14 mouse cellular contexts compared by ENCODE assay signal in genomic region chr12:80877215-80878092, GRCm38 (mm10).
DNase-seq lines count a peak whose midpoint lies in the region; ATAC-seq and TF ChIP-seq lines count a peak whose summit lies in the region.
"Had no signal": no experiment of that assay in that cellular context is flagged by ENCODE, and none has a peak within 500 bp of the region (broad histone marks: within the 10 kb centered on the region; RNA-seq: fewer than 3 reads in every experiment).

No protein-coding gene starts in this region.

- intact Hi-C loops in heart, postnatal 36 days (cut with DNase I) = no loop called here

- peaks cover 69% of the 10 kb centered on the region for H3K36me3 ChIP-seq in heart, embryonic 13.5 days
- H3K36me3 ChIP-seq in lung, postnatal 0 days (ENCODE audit: insufficient read depth, low read length) = peaks cover 34% of the 10 kb centered on the region
- peaks cover 39% of the 10 kb centered on the region for H3K36me3 ChIP-seq in forebrain, embryonic 14.5 days (ENCODE audit: control insufficient read depth, insufficient read depth, low read length)

- no peak overlapping the region for H3K4me2 ChIP-seq in heart, embryonic 13.5 days
- H3K4me2 ChIP-seq in lung, postnatal 0 days (replicated peaks; ENCODE audit: low read depth, low read length) = no peak overlapping the region
- no peak overlapping the region for H3K4me2 ChIP-seq in forebrain, embryonic 14.5 days (ENCODE audit: low read length)
- H3K4me2 ChIP-seq: limb, embryonic 13.5 days had no signal

- no peak for TF ChIP-seq POLR2A in cerebellum, adult 2 months (IDR thresholded peaks at IDR 0.05; ENCODE audit: borderline replicate concordance, insufficient read depth, low read length)

- H3K9ac ChIP-seq in heart, embryonic 13.5 days = peak overlapping the region; percentile 24; the same call in 1 of the 2 replicates
- no peak overlapping the region for H3K9ac ChIP-seq in lung, postnatal 0 days (replicated peaks; ENCODE audit: low read depth)
- H3K9ac ChIP-seq in forebrain, embryonic 14.5 days (ENCODE audit: low read length) = no peak overlapping the region
- H3K9ac ChIP-seq: limb, embryonic 13.5 days had no signal

- DNase-seq in heart, postnatal 36 days = no peak
- peak; percentile 34 for DNase-seq in lung, postnatal 10 days
- no peak for DNase-seq in lung, postnatal 0 days (ENCODE audit: low spot score)
- DNase-seq in cerebellum, adult 2 months = peak; percentile 74 to 86
- DNase-seq in kidney, postnatal 36 days = peak; percentile 28 to 30
- DNase-seq in lung, postnatal 36 days = no peak
- DNase-seq in forebrain, embryonic 14.5 days (ENCODE audit: low spot score) = no peak
- DNase-seq: adrenal gland, adult 8-10 months; layer of hippocampus, adult 9-11 months; lung, adult 2 months; thymus, adult 2 months had no signal

- TF ChIP-seq EP300 in lung, postnatal 0 days (IDR thresholded peaks at IDR 0.05) = no peak

- TF ChIP-seq CTCF in lung, postnatal 0 days (IDR thresholded peaks at IDR 0.05) = no peak
- TF ChIP-seq CTCF in cerebellum, adult 2 months (IDR thresholded peaks at IDR 0.05; ENCODE audit: borderline replicate concordance, insufficient read depth, low read depth, low read length) = no peak

- peaks cover 27% of the 10 kb centered on the region for H3K4me1 ChIP-seq in heart, embryonic 13.5 days
- 0 out of 2 replicates have a peak, but pooled peaks cover 3% of the 10 kb centered on the region for H3K4me1 ChIP-seq in lung, postnatal 0 days (ENCODE audit: insufficient read depth, low read depth, low read length)
- peaks cover 31% of the 10 kb centered on the region for H3K4me1 ChIP-seq in cerebellum, adult 2 months (ENCODE audit: control insufficient read depth, insufficient read depth, low read length)
- no peaks in the 10 kb centered on the region for H3K4me1 ChIP-seq in forebrain, embryonic 14.5 days (ENCODE audit: control insufficient read depth, insufficient read depth, low read length)
- H3K4me1 ChIP-seq: limb, embryonic 13.5 days had no signal

- no peak overlapping the region for H3K4me3 ChIP-seq in heart, embryonic 13.5 days
- no peak overlapping the region for H3K4me3 ChIP-seq in lung, postnatal 0 days (ENCODE audit: low read depth, low read length)
- H3K4me3 ChIP-seq in cerebellum, adult 2 months (replicated peaks; ENCODE audit: insufficient read depth, low read depth, low read length) = no peak overlapping the region
- H3K4me3 ChIP-seq in forebrain, embryonic 14.5 days (ENCODE audit: low read depth, low read length) = no peak overlapping the region
- H3K4me3 ChIP-seq: erythroblast, embryonic 14.5 days; limb, embryonic 13.5 days had no signal

- H3K27me3 ChIP-seq in heart, embryonic 13.5 days (replicated peaks) = no peaks in the 10 kb centered on the region
- no peaks in the 10 kb centered on the region for H3K27me3 ChIP-seq in lung, postnatal 0 days (replicated peaks; ENCODE audit: insufficient read depth, low read length)
- H3K27me3 ChIP-seq in cerebellum, adult 2 months (ENCODE audit: control insufficient read depth, insufficient read depth, low read length) = no peaks in the 10 kb centered on the region
- H3K27me3 ChIP-seq in forebrain, embryonic 14.5 days (replicated peaks; ENCODE audit: control insufficient read depth, insufficient read depth, low read length) = no peaks in the 10 kb centered on the region
- H3K27me3 ChIP-seq: limb, embryonic 13.5 days had no signal

- H3K27ac ChIP-seq in heart, embryonic 13.5 days (replicated peaks) = peak overlapping the region; percentile 16
- H3K27ac ChIP-seq in lung, postnatal 0 days (ENCODE audit: low read length) = no peak overlapping the region; the same call in 1 of the 2 replicates
- peak overlapping the region; percentile 64 for H3K27ac ChIP-seq in cerebellum, adult 2 months (ENCODE audit: insufficient read depth, low read length)
- H3K27ac ChIP-seq in forebrain, embryonic 14.5 days (ENCODE audit: low read depth, low read length) = no peak overlapping the region; the same call in 1 of the 2 replicates
- H3K27ac ChIP-seq: limb, embryonic 13.5 days had no signal

- 85% methylated on average over 7 of the region's 7 CpGs for WGBS in heart, embryonic 13.5 days
- 65% methylated on average over 7 of the region's 7 CpGs for WGBS in lung, postnatal 0 days
- 10% methylated on average over 7 of the region's 7 CpGs for WGBS in cerebellum, adult 2 months
- 82% methylated on average over 7 of the region's 7 CpGs for WGBS in forebrain, embryonic 14.5 days

- ATAC-seq in heart, embryonic 13.5 days (ENCODE audit: extremely low read depth, insufficient number of reproducible peaks, low FRiP score, low TSS enrichment) = no peak
- ATAC-seq in lung, postnatal 0 days = no peak; the same call in 1 of the 2 replicates
- no peak for ATAC-seq in forebrain, embryonic 14.5 days

- no peaks in the 10 kb centered on the region for H3K9me3 ChIP-seq in heart, embryonic 13.5 days
- no peaks in the 10 kb centered on the region for H3K9me3 ChIP-seq in lung, postnatal 0 days (ENCODE audit: low read length)
- H3K9me3 ChIP-seq in forebrain, embryonic 14.5 days (replicated peaks; ENCODE audit: control insufficient read depth, low read length) = no peaks in the 10 kb centered on the region
- H3K9me3 ChIP-seq: limb, embryonic 13.5 days had no signal

Comparison
In these comparisons a context has a peak if more than half of its experiments do, and no peak if none do; other contexts are left out.
1. DNase-seq: peak in lung, postnatal 10 days (single experiment), cerebellum, adult 2 months (2 of 2) and kidney, postnatal 36 days (2 of 2); none in heart, postnatal 36 days (0 of 2), lung, postnatal 0 days (single experiment), lung, postnatal 36 days (single experiment) and forebrain, embryonic 14.5 days (single experiment).
2. H3K27ac ChIP-seq: peak in heart, embryonic 13.5 days (single experiment) and cerebellum, adult 2 months (single experiment); none in lung, postnatal 0 days (single experiment) and forebrain, embryonic 14.5 days (single experiment).